Mouse (Mus musculus): Measurements from ENCODE around the gene Nle1. TPM values are rescaled to one million over a fixed set of nuclear protein-coding genes. Genes with fewer than 3 reads are reported as not detected.
"Not testable (repeated sequence)": the region's sequence is repeated elsewhere in the genome, so short reads cannot be mapped to it uniquely, and the experiment has no call there.

The Nle1 gene
- polyA plus RNA-seq, 1 experiment from 2014 or later = 10.7 TPM

- not testable (repeated sequence) for H3K9me3 ChIP-seq (replicated peaks; ENCODE audit: control insufficient read depth, low read length); H3K27ac ChIP-seq (ENCODE audit: low read length); H3K4me2 ChIP-seq (ENCODE audit: low read depth, low read length); H3K36me3 ChIP-seq (ENCODE audit: control insufficient read depth, insufficient read depth); H3K4me3 ChIP-seq (ENCODE audit: low read depth, low read length); H3K9ac ChIP-seq (ENCODE audit: low read depth, low read length); H3K4me1 ChIP-seq (ENCODE audit: control insufficient read depth, low read depth, low read length); ATAC-seq (ENCODE audit: low read depth)
- 62% methylated on average over 6 of the region's 6 CpGs for WGBS (ENCODE audit: insufficient replicate concordance)
- peaks cover 20% of the 10 kb centered on the region for H3K27me3 ChIP-seq (ENCODE audit: control insufficient read depth, insufficient read depth, low read depth, low read length)
Measured at GRCm38 (mm10) chr11:82923910-82924309, 15.7 kb upstream of the Nle1 start.

- no peaks in the 10 kb centered on the region; the same call in 1 of the 2 replicates for H3K4me1 ChIP-seq (ENCODE audit: control insufficient read depth, low read depth, low read length)
- peaks cover 8% of the 10 kb centered on the region for H3K27me3 ChIP-seq (ENCODE audit: control insufficient read depth, insufficient read depth, low read depth, low read length)
- no peak overlapping the region for H3K27ac ChIP-seq (ENCODE audit: low read length)
- H3K4me2 ChIP-seq (ENCODE audit: low read depth, low read length) = no peak overlapping the region
- H3K4me3 ChIP-seq (ENCODE audit: low read depth, low read length) = no peak overlapping the region
- no peak for ATAC-seq (ENCODE audit: low read depth)
- H3K9me3 ChIP-seq (replicated peaks; ENCODE audit: control insufficient read depth, low read length) = no peaks in the 10 kb centered on the region
- H3K9ac ChIP-seq (ENCODE audit: low read depth, low read length) = no peak overlapping the region
- WGBS (ENCODE audit: insufficient replicate concordance) = 65% methylated on average over 4 of the region's 4 CpGs
- H3K36me3 ChIP-seq (ENCODE audit: control insufficient read depth, insufficient read depth) = no peaks in the 10 kb centered on the region
Measured at GRCm38 (mm10) chr11:82921691-82922090, 13.5 kb upstream of the Nle1 start.

- no peak for ATAC-seq (ENCODE audit: low read depth)
- no peak overlapping the region for H3K9ac ChIP-seq (ENCODE audit: low read depth, low read length)
- no peak overlapping the region for H3K27ac ChIP-seq (ENCODE audit: low read length)
- H3K9me3 ChIP-seq (replicated peaks; ENCODE audit: control insufficient read depth, low read length) = no peaks in the 10 kb centered on the region
- no peak overlapping the region for H3K4me2 ChIP-seq (ENCODE audit: low read depth, low read length)
- H3K36me3 ChIP-seq (ENCODE audit: control insufficient read depth, insufficient read depth) = no peaks in the 10 kb centered on the region
- peaks cover 5% of the 10 kb centered on the region for H3K27me3 ChIP-seq (ENCODE audit: control insufficient read depth, insufficient read depth, low read depth, low read length)
- H3K4me3 ChIP-seq (ENCODE audit: low read depth, low read length) = no peak overlapping the region
- 46% methylated on average over 10 of the region's 10 CpGs for WGBS (ENCODE audit: insufficient replicate concordance)
- H3K4me1 ChIP-seq (ENCODE audit: control insufficient read depth, low read depth, low read length) = no peaks in the 10 kb centered on the region; the same call in 1 of the 2 replicates
Measured at GRCm38 (mm10) chr11:82920768-82921167, 12.6 kb upstream of the Nle1 start.

- ATAC-seq (ENCODE audit: low read depth) = no peak
- H3K27ac ChIP-seq (ENCODE audit: low read length) = no peak overlapping the region
- H3K36me3 ChIP-seq (ENCODE audit: control insufficient read depth, insufficient read depth) = no peaks in the 10 kb centered on the region
- H3K4me1 ChIP-seq (ENCODE audit: control insufficient read depth, low read depth, low read length) = peaks cover 2% of the 10 kb centered on the region; the same call in 1 of the 2 replicates
- WGBS (ENCODE audit: insufficient replicate concordance) = 5% methylated on average over 16 of the region's 16 CpGs
- H3K4me2 ChIP-seq (ENCODE audit: low read depth, low read length) = peak overlapping the region; percentile 19; the same call in 1 of the 2 replicates
- no peak overlapping the region for H3K9ac ChIP-seq (ENCODE audit: low read depth, low read length)
- H3K27me3 ChIP-seq (ENCODE audit: control insufficient read depth, insufficient read depth, low read depth, low read length) = peaks cover 9% of the 10 kb centered on the region
- no peak overlapping the region for H3K4me3 ChIP-seq (ENCODE audit: low read depth, low read length)
- H3K9me3 ChIP-seq (replicated peaks; ENCODE audit: control insufficient read depth, low read length) = no peaks in the 10 kb centered on the region
Measured at GRCm38 (mm10) chr11:82914711-82915352, 6.6 kb upstream of the Nle1 start.

- Histone ChIP-seq H3K36me3 (ENCODE audit: control insufficient read depth, insufficient read depth) (no peaks in the 10 kb centered on the region), H3K4me1 (ENCODE audit: control insufficient read depth, low read depth, low read length) (peaks cover 9% of the 10 kb centered on the region), H3K4me2 (ENCODE audit: low read depth, low read length) (no peak overlapping the region), H3K9me3 (replicated peaks; ENCODE audit: control insufficient read depth, low read length) (no peaks in the 10 kb centered on the region), H3K9ac (ENCODE audit: low read depth, low read length) (no peak overlapping the region), H3K27ac (ENCODE audit: low read length) (no peak overlapping the region), H3K27me3 (ENCODE audit: control insufficient read depth, insufficient read depth, low read depth, low read length) (peaks cover 7% of the 10 kb centered on the region; the same call in 1 of the 2 replicates), H3K4me3 (ENCODE audit: low read depth, low read length) (no peak overlapping the region)
- 56% methylated on average over 11 of the region's 11 CpGs for WGBS (ENCODE audit: insufficient replicate concordance)
- ATAC-seq (ENCODE audit: low read depth) = no peak
Measured at GRCm38 (mm10) chr11:82910679-82911389, 2.6 kb upstream of the Nle1 start.

DNA sequence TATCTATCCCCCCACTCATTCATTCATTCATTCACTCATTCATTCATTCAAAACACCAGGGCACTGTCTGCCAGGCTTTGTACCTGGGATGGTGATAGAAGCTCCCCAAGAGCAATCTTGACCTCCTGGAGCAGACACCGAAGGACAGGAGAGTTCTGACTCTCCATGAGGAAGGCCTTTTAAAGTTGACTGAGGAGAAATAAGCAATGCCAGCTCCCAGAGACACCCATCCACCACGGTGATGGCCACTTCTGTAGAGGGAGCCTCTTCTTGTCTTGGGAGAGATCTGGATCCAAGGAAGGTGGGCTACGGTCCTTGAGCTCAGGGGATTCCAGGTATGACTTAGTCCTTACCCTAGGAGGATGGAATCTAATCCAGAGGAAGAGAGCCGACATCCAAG lies 2.0 kb upstream of the Nle1 start, which contains the start of gene Unc45b:
TSS of gene Unc45b (plus strand) at position 301 of the 400 bp plus-strand sequence.
- ATAC-seq (ENCODE audit: low read depth) = no peak
- WGBS (ENCODE audit: insufficient replicate concordance) = 66% methylated on average over 4 of the region's 4 CpGs

GRCm38 (mm10) chr11:82908608-82908989 lies 388 bp upstream of the Nle1 start:
- Histone ChIP-seq H3K9me3 (replicated peaks; ENCODE audit: control insufficient read depth, low read length) (no peaks in the 10 kb centered on the region), H3K9ac (ENCODE audit: low read depth, low read length) (no peak overlapping the region), H3K27ac (ENCODE audit: low read length) (no peak overlapping the region), H3K36me3 (ENCODE audit: control insufficient read depth, insufficient read depth) (peaks cover 3% of the 10 kb centered on the region; the same call in 1 of the 2 replicates), H3K4me1 (ENCODE audit: control insufficient read depth, low read depth, low read length) (peaks cover 11% of the 10 kb centered on the region), H3K4me2 (ENCODE audit: low read depth, low read length) (peak overlapping the region; percentile 88), H3K4me3 (ENCODE audit: low read depth, low read length) (peak overlapping the region; percentile 74), H3K27me3 (ENCODE audit: control insufficient read depth, insufficient read depth, low read depth, low read length) (peaks cover 6% of the 10 kb centered on the region; the same call in 1 of the 2 replicates)
- no peak for ATAC-seq (ENCODE audit: low read depth)
- 45% methylated on average over 10 of the region's 10 CpGs for WGBS (ENCODE audit: insufficient replicate concordance)

More for the DNA sequence above, 2.0 kb upstream of the Nle1 start, which contains the start of gene Unc45b:
- Histone ChIP-seq H3K36me3 (ENCODE audit: control insufficient read depth, insufficient read depth) (no peaks in the 10 kb centered on the region), H3K4me3 (ENCODE audit: low read depth, low read length) (no peak within 1 kb of the TSS), H3K4me1 (ENCODE audit: control insufficient read depth, low read depth, low read length) (peaks cover 11% of the 10 kb centered on the region), H3K27ac (ENCODE audit: low read length) (no peak within 1 kb of the TSS), H3K9ac (ENCODE audit: low read depth, low read length) (no peak within 1 kb of the TSS), H3K4me2 (ENCODE audit: low read depth, low read length) (no peak within 1 kb of the TSS), H3K9me3 (replicated peaks; ENCODE audit: control insufficient read depth, low read length) (no peaks in the 10 kb centered on the region), H3K27me3 (ENCODE audit: control insufficient read depth, insufficient read depth, low read depth, low read length) (peaks cover 7% of the 10 kb centered on the region; the same call in 1 of the 2 replicates)

DNA sequence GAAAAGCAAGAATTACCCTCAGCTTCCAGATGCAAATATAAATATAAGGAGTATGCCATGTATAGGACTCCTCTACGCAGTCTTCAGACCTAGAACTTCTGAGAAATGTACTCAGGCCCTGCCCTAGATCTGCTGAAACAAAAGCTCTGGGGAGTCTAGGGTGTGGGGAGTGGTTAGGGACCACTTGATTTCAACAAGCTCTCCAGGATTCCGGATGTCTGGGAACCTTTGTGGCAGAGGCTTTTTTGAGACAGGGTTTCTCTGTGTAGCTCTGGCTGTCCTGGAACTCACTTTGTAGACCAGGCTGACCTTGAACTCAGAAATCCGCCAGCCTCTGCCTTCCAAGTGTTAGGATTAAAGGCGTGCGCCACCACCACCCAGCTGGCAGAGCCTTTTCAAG lies 2.4 kb downstream of the Nle1 start:
- Histone ChIP-seq H3K4me3 (ENCODE audit: low read depth, low read length) (no peak overlapping the region), H3K36me3 (ENCODE audit: control insufficient read depth, insufficient read depth) (peaks cover 10% of the 10 kb centered on the region)
- 83% methylated on average over 5 of the region's 5 CpGs for WGBS (ENCODE audit: insufficient replicate concordance)

DNA sequence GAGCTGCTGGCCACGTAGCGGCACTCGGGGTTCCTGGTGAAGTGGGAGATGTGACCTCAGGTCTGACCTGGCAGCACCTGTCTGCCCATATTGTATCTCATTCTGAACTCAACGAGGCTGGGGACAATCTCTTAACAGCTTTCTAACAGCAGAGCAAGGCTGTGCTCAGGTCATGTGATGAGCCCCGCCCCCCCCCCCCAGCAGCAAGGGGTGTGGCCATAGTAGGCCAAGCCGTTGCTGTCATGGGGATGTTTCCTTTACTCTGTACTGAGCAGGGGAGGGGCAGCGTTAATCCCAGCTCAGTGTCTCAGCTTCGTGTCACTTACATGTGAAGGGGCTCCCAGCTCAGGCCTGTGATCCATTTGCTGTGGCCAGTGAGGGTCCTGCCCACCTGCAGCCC lies 3.3 kb downstream of the Nle1 start:
- Histone ChIP-seq H3K9me3 (replicated peaks; ENCODE audit: control insufficient read depth, low read length) (no peaks in the 10 kb centered on the region), H3K9ac (ENCODE audit: low read depth, low read length) (no peak overlapping the region), H3K27ac (ENCODE audit: low read length) (no peak overlapping the region), H3K4me2 (ENCODE audit: low read depth, low read length) (no peak overlapping the region), H3K27me3 (ENCODE audit: control insufficient read depth, insufficient read depth, low read depth, low read length) (no peaks in the 10 kb centered on the region), H3K4me1 (ENCODE audit: control insufficient read depth, low read depth, low read length) (peaks cover 11% of the 10 kb centered on the region), H3K4me3 (ENCODE audit: low read depth, low read length) (no peak overlapping the region), H3K36me3 (ENCODE audit: control insufficient read depth, insufficient read depth) (peaks cover 13% of the 10 kb centered on the region)
- 43% methylated on average over 8 of the region's 8 CpGs for WGBS (ENCODE audit: insufficient replicate concordance)
- no peak for ATAC-seq (ENCODE audit: low read depth)

More for the DNA sequence above, 2.4 kb downstream of the Nle1 start:
- no peak overlapping the region for H3K27ac ChIP-seq (ENCODE audit: low read length)
- no peak overlapping the region for H3K9ac ChIP-seq (ENCODE audit: low read depth, low read length)
- no peak overlapping the region for H3K4me2 ChIP-seq (ENCODE audit: low read depth, low read length)
- no peak for ATAC-seq (ENCODE audit: low read depth)
- peaks cover 11% of the 10 kb centered on the region for H3K4me1 ChIP-seq (ENCODE audit: control insufficient read depth, low read depth, low read length)
- no peaks in the 10 kb centered on the region for H3K27me3 ChIP-seq (ENCODE audit: control insufficient read depth, insufficient read depth, low read depth, low read length)
- no peaks in the 10 kb centered on the region for H3K9me3 ChIP-seq (replicated peaks; ENCODE audit: control insufficient read depth, low read length)

Data from liver, embryonic 16.5 days (tissue).